Mouse (Mus musculus): ENCODE results near the gene Scn2a. TPM values are rescaled to one million over a fixed set of nuclear protein-coding genes. Genes with fewer than 3 reads are reported as not detected.

The Scn2a gene
- total RNA-seq, 2 experiments from 2014 or later, result 298 to 309 TPM

- intact Hi-C loops (cut with DNase I), result loop anchor here (5.0 kb wide), 1 partner anchor 263 kb away; no protein-coding TSS in a partner anchor
- DNase-seq (ENCODE audit: extremely low spot score in 1 of 2, low spot score in 2 of 2), result no peak
- Histone ChIP-seq H3K27ac (no peak overlapping the region), H3K4me3 (no peak overlapping the region)
- no peak for TF ChIP-seq CTCF (IDR thresholded peaks at IDR 0.05)
Observed at GRCm38 (mm10) chr2:65665180-65665579, 44.6 kb downstream of the Scn2a start.

DNA sequence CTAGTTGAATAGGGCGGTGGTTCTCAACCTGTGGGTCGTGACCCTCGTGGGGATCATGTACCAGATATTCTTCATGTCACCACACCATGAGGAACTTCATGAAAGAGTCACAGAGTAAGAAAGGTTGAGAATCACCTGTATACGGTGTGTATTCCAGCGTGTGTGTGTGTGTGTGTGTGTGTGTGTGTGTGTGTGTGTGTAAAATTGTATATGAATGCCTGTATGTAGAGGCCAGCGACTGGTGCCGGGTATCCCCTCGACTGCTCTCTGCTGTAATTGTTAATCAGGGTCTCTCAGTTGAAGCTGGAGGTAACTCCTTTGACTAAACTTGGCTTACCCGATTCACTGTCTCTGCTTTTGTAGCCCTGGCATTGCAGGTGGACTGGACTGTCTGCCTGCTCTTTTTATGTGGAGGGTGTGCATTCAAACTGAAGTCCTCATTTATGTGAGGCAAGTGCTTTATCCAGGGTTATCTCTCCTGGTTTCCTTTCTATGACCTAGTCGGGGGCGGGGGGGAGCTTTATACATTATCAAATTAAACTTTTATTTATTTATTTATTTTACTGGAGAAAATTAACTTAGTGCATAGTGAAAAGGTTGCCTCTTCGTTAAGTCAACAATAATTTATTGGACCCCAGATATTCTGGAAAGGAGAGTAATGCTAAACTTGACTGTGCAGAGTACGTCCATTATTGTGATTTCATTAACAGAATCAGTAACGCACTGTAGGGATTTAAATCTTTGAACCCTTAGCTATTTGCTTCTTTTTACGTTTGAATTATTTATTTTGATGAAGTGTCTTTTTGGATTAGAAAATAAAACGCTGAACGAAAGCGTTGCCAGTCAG is 47.2 kb downstream of the Scn2a start:
- peak overlapping the region; percentile 72 for H3K27ac ChIP-seq
- TF ChIP-seq CTCF (IDR thresholded peaks at IDR 0.05), result no peak

DNA sequence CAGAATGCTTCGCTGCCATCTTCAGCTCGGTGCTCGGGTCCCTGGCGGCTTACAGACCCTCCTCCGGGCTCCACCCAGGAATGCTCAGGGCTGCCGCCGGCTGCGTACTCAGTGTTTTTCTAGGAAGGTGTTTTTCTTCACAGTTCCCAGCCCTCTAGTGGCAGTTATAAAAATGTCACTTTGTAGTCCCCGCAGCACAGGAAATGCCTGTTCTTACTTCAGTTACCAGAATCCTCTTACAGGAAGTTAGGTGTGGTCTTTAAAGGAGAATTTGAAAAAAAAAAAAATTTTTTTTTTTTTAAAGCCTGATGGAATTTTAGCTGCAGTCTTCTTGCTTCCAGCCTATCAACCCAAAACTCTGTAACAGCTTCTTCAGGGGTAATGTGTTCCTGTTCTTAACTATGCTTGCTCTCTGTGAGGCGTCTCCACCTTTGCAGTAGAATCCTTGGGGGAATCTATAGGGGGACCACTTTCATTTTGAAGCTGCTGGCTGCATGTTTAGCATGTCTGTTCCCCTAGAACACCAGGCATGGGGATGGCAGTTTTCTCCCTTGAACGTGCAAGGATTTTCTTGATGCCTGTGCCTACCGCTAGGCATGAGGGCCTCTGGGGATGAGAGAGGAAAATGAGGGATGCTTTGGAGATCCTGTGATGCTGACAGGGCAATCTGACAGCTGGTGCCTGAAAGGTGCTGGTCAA is 48.0 kb downstream of the Scn2a start:
- peak; percentile 75 for TF ChIP-seq CTCF (IDR thresholded peaks at IDR 0.05)
- intact Hi-C loops (cut with DNase I), result loop anchor here (1.0 to 5.0 kb wide), 3 partner anchors 22 to 266 kb away; no protein-coding TSS in a partner anchor
- H3K27ac ChIP-seq, result peak overlapping the region; percentile 81
- peak overlapping the region; percentile 53 for H3K4me3 ChIP-seq
- peak; percentile 68 to 81 for DNase-seq (ENCODE audit: extremely low spot score in 1 of 2, low spot score in 2 of 2)

More for the DNA sequence above, 47.2 kb downstream of the Scn2a start:
- intact Hi-C loops (cut with DNase I), result loop anchor here (1.0 to 5.0 kb wide), 3 partner anchors 23 to 266 kb away; no protein-coding TSS in a partner anchor
- DNase-seq (ENCODE audit: extremely low spot score in 1 of 2, low spot score in 2 of 2), result no peak
- peak overlapping the region; percentile 53 for H3K4me3 ChIP-seq

DNA sequence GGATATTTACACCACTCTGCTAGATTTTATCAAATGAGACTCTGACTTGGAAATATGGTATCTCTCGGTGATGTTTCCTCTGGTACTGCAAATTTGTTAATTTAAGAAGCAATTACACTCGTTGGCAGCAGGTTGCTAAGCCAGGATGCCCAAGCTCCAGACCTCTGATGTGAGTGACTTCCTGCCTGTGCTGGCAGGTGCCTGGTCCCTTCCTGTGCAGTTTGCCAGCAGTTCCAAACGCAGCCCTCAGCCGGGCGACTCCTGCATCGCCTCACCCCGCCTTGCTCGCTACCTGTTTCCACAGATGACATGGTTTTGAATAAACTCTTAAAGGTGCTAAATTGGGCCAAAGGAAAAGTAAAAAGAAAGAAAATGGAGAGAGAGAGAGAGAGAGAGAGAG is 49.0 kb downstream of the Scn2a start:
- intact Hi-C loops (cut with DNase I), result loop anchor here (2.0 to 5.0 kb wide), 2 partner anchors 21 to 267 kb away; no protein-coding TSS in a partner anchor
- peak overlapping the region; percentile 53 for H3K4me3 ChIP-seq
- no peak for DNase-seq (ENCODE audit: extremely low spot score in 1 of 2, low spot score in 2 of 2)
- TF ChIP-seq CTCF (IDR thresholded peaks at IDR 0.05), result no peak
- peak overlapping the region; percentile 81 for H3K27ac ChIP-seq

- intact Hi-C loops (cut with DNase I), result no loop called here
- peak overlapping the region; percentile 81 for H3K27ac ChIP-seq
- no peak for TF ChIP-seq CTCF (IDR thresholded peaks at IDR 0.05)
- peak overlapping the region; percentile 53 for H3K4me3 ChIP-seq
- no peak for DNase-seq (ENCODE audit: extremely low spot score in 1 of 2, low spot score in 2 of 2)
Observed at GRCm38 (mm10) chr2:65670153-65670817, 49.7 kb downstream of the Scn2a start.

DNA sequence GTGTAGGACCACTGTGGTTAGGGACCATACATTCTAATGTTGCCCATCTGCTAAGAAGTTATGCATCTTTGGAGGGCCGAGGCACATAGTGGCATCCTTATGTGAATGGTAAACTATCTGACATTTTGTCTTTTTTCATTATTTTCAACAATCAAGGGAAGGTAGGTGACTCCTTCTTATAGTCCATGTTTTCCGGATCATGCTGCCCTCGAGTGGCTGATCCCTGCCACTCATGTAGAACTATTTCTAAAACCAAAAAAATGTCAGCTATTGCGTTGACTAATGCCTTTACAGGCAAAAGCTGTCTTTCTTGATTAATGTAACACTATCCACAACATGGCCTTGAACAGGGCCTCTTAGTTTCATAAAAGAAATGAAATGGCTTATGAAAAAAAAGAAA is 59.0 kb downstream of the Scn2a start:
- Histone ChIP-seq H3K4me3 (no peak overlapping the region), H3K27ac (no peak overlapping the region)
- TF ChIP-seq CTCF (IDR thresholded peaks at IDR 0.05), result no peak
- intact Hi-C loops (cut with DNase I), result no loop called here
- no peak for DNase-seq (ENCODE audit: extremely low spot score in 1 of 2, low spot score in 2 of 2)

- H3K4me3 ChIP-seq, result no peak overlapping the region
- H3K27ac ChIP-seq, result peak overlapping the region; percentile 30
- no peak for TF ChIP-seq CTCF (IDR thresholded peaks at IDR 0.05)
- intact Hi-C loops (cut with DNase I), result no loop called here
- DNase-seq (ENCODE audit: extremely low spot score in 1 of 2, low spot score in 2 of 2), result no peak
Observed at GRCm38 (mm10) chr2:65685151-65685550, 64.6 kb downstream of the Scn2a start.

DNA sequence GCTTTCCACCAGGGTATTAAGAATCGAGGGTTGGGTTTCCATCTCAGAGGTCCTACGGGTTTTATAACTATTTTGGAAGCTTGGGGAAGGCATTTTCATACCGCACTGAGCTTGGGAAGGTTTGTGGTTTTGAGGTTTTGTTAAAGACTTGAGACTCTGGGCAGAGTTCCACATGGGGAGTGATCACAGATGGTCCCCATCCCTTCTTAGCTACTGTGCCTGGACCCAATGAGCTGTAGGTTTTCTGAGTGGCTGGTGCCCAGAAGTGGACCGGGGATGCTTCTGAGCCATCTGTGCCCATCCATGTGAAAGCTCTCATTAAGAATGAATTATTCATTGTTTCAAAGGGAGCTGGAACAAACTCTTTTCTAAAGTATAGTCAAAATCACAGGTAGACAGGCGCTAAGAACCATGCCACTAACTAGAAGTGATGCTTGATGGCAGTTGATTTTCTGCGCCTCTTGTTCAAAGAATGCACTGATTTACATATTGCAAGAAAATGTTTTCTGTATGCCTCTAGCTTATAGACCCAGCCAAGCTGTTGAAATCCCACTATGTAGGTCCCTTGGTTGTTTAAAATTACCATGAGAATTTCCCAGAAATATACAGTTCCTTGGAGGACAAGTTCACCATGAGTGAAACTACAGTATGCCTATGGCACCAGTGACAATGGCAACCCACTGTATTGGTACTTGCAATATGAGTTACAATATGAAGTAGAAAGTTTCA is 70.0 kb downstream of the Scn2a start:
- intact Hi-C loops (cut with DNase I), result loop anchor here (2.0 kb wide), 1 partner anchor 22 kb away; no protein-coding TSS in a partner anchor
- peak in 1 of 2 experiments; percentile 55 for DNase-seq (ENCODE audit: extremely low spot score in 1 of 2, low spot score in 2 of 2)
- Histone ChIP-seq H3K4me3 (no peak overlapping the region), H3K27ac (peak overlapping the region; percentile 47; the same call in 1 of the 2 replicates)
- no peak for TF ChIP-seq CTCF (IDR thresholded peaks at IDR 0.05)

- Histone ChIP-seq H3K4me3 (no peak overlapping the region), H3K27ac (no peak overlapping the region)
- no peak for DNase-seq (ENCODE audit: extremely low spot score in 1 of 2, low spot score in 2 of 2)
- no peak for TF ChIP-seq CTCF (IDR thresholded peaks at IDR 0.05)
- intact Hi-C loops (cut with DNase I), result no loop called here
Observed at GRCm38 (mm10) chr2:65694485-65694884, 73.9 kb downstream of the Scn2a start.

DNA sequence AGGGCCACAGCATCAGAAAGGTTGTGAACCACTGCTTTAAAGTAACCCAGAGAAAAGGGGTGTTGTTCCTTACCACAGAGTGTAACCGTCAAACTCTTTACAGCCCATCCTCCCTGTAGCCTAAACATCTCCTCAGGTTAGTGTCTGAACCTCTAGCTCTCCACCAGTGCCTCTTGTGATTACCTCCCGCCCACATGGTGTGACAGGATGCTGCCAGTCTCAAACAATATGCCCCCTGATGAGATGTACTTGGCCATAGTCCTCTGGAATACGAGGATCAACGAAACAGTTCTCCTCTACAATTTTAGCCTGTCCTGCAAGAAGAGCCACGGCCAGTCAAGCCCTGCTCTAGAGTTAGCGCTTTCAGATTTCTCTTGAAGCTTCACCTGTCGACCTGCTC is 74.5 kb downstream of the Scn2a start:
- TF ChIP-seq CTCF (IDR thresholded peaks at IDR 0.05), result no peak
- H3K27ac ChIP-seq, result no peak overlapping the region
- DNase-seq (ENCODE audit: extremely low spot score in 1 of 2, low spot score in 2 of 2), result no peak
- no peak overlapping the region for H3K4me3 ChIP-seq
- intact Hi-C loops (cut with DNase I), result no loop called here

GRCm38 (mm10) chr2:65700246-65700645 is 79.7 kb downstream of the Scn2a start:
- no peak for DNase-seq (ENCODE audit: extremely low spot score in 1 of 2, low spot score in 2 of 2)
- Histone ChIP-seq H3K27ac (no peak overlapping the region; the same call in 1 of the 2 replicates), H3K4me3 (no peak overlapping the region)
- TF ChIP-seq CTCF (IDR thresholded peaks at IDR 0.05), result no peak
- intact Hi-C loops (cut with DNase I), result no loop called here
